Mouse (Mus musculus) cerebellum, adult 11 months (tissue): Measurements from ENCODE around the gene Tomm40.
"Not testable (repeated sequence)": the region's sequence is repeated elsewhere in the genome, so short reads cannot be mapped to it uniquely, and the experiment has no call there.

ENCODE experiments used
- DNase-seq: peaks from one replicate; pipeline ENCODE4 v3.0.0; 2022

The Tomm40 gene

DNA sequence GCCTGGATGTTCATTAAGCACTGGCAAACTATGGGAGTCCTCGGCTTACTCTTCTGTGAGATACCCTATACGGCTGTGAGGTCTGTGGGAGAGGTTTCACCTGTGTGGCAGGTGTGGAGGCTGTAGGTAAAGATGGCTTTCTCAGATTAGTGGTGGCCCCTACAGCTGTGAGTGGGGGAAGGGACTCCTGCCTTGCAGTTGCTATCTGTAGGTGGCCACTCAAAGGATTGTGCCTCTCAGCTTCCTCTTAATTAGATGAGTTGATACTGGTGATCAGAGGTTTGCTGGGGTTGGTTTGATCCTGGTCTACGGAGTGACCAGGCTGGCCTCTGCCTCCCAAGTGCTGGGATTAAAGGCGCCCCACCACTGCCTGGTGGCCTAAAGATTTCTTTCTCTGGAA lies 10.8 kb downstream of the Tomm40 start:
- DNase-seq: no peak

GRCm38 (mm10) chr7:19702859-19703555 lies 12.2 kb downstream of the Tomm40 start:
- no peak for DNase-seq

GRCm38 (mm10) chr7:19701069-19701761 lies 14.0 kb downstream of the Tomm40 start:
- DNase-seq: no peak

GRCm38 (mm10) chr7:19700299-19701068 lies 14.8 kb downstream of the Tomm40 start:
- DNase-seq: no peak

DNA sequence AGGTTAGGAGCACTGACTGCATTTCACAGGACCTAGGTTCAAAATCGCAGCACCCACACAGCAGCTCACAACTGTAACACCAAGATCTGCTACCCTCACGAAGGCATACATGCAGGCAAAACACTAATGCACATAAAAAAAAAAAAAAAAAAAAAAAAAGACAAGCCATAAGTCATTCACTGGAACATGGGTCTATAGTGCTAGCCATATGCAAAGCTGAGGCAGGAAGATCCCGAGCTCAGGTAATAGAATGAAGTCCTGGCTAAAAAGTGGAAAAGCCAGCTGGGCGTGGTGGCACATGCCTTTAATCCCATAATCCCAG lies 15.4 kb downstream of the Tomm40 start:
- DNase-seq: no peak

- no peak for DNase-seq
Observed at GRCm38 (mm10) chr7:19698907-19699826, 16.1 kb downstream of the Tomm40 start, which contains the start of gene Apoe. Apoe (minus strand) TSS chr7:19699188.

DNA sequence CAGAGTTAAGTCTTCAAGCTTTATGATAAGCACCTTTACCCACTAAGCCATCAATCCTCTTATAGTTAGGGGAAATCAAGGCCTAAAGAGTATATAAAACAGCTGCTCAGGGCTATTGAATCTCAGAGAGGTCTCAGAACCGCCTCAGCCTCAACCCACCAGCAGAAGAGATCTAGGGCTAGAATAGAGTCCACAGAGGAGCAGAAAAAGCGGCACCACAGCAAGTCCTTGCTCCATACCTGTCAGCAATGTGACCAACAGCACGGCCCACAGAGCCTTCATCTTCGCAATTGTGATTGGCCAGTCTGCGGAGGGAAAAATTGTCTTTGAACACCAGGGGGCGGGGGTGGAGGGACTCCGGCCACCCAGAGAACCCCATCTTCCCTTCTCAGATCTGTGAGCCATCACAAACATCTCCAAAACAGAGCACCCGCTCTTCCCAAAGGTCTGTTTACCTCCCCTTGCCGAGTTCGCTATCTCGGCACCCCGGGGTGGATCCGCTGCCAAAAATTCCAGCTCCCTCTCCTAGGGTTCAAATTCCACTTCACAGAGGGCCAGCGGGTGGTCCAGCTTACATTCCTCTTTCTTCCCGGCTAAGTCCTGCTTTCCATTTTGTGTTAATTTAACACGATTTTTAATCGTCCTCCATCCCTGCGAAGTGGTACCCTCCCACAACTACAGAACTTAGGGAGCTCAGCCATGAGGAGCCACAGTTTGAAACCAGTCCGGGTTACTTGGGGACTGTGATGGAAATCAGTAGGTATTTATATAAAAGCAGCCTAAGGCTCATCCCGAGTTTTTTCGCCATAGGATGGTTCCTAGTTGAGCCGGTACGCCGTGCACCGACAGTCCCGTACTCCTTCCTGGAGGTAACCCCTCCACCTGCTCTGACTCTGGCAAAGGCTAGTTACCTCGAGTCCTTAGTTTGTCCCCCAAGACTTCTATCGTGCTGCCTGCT lies 17.0 kb downstream of the Tomm40 start:
- DNase-seq: no peak

GRCm38 (mm10) chr7:19696336-19696873 lies 18.8 kb downstream of the Tomm40 start:
- DNase-seq: no peak

DNA sequence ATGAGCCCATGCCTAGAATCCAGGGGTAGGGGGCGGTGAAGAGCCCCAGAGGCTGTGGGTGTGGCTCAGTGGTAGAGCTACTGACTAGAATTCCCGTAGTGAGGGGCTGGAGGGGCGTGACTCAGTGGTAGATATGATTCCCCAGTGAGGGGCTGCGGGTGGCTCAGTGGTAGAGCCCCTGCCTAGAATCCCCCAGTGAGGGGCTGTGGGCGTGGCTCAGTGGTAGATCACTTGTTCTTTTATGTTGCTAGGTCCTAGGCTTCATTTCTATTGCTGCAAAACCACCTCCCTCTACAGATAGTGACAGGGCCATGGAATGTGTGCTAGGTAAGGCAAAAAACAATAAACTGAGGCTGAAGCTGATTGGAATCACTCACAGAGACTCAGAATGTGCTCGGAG lies 19.4 kb downstream of the Tomm40 start:
- DNase-seq: no peak

DNA sequence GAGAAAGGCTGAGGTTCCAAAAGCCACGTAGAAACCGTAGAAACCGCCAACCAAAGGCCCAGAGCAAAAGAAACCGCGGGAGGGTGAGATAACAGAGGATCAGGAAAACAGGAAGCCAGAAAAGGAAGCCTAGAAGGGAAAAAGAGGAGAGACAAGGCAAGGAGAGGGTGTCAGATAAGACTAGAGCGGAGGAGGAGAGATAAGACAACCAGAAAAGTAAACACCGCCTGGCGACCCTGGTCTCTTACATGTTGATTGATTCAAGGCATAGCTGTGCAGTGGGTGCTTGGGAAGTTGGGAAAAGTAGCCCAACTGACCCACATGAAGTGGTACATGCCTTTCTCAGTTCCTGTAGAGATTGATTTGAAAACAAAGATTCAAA lies 20.0 kb downstream of the Tomm40 start:
- DNase-seq: no peak

- no peak for DNase-seq
Observed at GRCm38 (mm10) chr7:19694336-19695212, 20.7 kb downstream of the Tomm40 start.

GRCm38 (mm10) chr7:19693421-19693820 lies 21.8 kb downstream of the Tomm40 start:
- DNase-seq: no peak

- no peak for DNase-seq
Observed at GRCm38 (mm10) chr7:19691873-19692865, 23.1 kb downstream of the Tomm40 start, which contains the start of gene Apoc1. Apoc1 (minus strand) TSS chr7:19692660.

GRCm38 (mm10) chr7:19691434-19691833 lies 23.8 kb downstream of the Tomm40 start:
- DNase-seq: no peak

DNA sequence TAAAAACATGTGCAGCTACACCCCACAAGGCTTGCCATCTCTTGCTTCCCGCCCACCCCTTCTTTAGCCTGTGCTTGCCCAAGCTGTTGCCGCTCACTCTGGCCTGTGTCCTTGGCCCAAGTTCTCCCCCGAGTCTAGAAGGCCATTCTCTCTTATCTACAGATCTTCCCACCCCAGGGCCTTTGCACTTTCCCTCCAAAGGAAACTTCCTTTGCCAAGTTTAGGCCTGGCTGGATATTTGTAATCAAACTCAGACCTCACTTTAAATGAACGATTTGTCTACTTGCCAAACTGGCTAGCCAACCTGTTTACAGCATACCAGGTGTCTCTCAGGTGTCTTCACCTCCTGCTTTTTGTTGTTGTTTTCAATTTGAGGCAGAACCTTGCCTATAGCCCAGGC lies 24.4 kb downstream of the Tomm40 start:
- DNase-seq: no peak

DNA sequence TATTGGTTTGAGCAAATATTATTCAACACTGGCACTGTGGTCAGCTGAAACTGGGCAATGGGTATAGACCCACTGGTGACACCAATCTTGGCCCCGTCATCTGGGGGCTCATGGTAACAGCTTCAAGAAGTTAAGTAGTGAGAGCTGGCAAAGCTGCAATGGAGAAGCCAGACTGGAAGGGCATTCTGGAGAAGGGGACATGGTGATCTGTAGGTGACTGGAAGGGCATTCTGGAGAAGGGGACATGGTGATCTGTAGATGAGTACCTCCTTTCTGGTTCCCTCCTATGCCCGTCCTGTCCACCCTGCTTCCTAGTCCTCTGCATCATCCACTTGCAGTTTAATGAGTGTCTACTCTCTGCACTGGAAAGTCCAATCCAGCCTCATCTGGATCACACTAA lies 26.6 kb downstream of the Tomm40 start:
- no peak for DNase-seq

- no peak for DNase-seq
Observed at GRCm38 (mm10) chr7:19688101-19688500, 27.1 kb downstream of the Tomm40 start.

- DNase-seq: not testable (repeated sequence)
Observed at GRCm38 (mm10) chr7:19686927-19687583, 28.2 kb downstream of the Tomm40 start.
